Mouse (Mus musculus): ENCODE measurements around the gene Psmd12. TPM values are rescaled to one million over a fixed set of nuclear protein-coding genes. Genes with fewer than 3 reads are reported as not detected.
A peak's percentile ranks its signal among the peaks of the same experiment; 100 is the strongest.
"Not testable (repeated sequence)": the region's sequence is repeated elsewhere in the genome, so short reads cannot be mapped to it uniquely, and the experiment has no call there.

Gene Psmd12
- polyA plus RNA-seq, 1 experiment from 2014 or later: 78.8 TPM

GRCm38 (mm10) chr11:107471071-107471720 lies 8.1 kb upstream of the Psmd12 start:
- WGBS (ENCODE audit: insufficient replicate concordance): 3% methylated on average over 11 of the region's 11 CpGs
- Histone ChIP-seq H3K9ac (replicated peaks) (peak overlapping the region; percentile 90), H3K36me3 (replicated peaks; ENCODE audit: insufficient read depth, low read length) (no peaks in the 10 kb centered on the region), H3K9me3 (ENCODE audit: low read length) (no peaks in the 10 kb centered on the region), H3K27me3 (ENCODE audit: insufficient read depth, low read length) (no peaks in the 10 kb centered on the region), H3K4me1 (ENCODE audit: insufficient read depth) (peaks cover 24% of the 10 kb centered on the region), H3K4me2 (ENCODE audit: low read depth, low read length) (peak overlapping the region; percentile 86), H3K4me3 (ENCODE audit: low read depth, low read length) (peak overlapping the region; percentile 89), H3K27ac (ENCODE audit: low read depth) (peak overlapping the region; percentile 96)
- ATAC-seq (no peak), DNase-seq (no peak)
- no peak for TF ChIP-seq EP300 (IDR thresholded peaks at IDR 0.05; ENCODE audit: low read depth)
- TF ChIP-seq CTCF (IDR thresholded peaks at IDR 0.05; ENCODE audit: low read depth): no peak

GRCm38 (mm10) chr11:107472304-107472703 lies 7.0 kb upstream of the Psmd12 start:
- peaks cover 16% of the 10 kb centered on the region for H3K4me1 ChIP-seq (ENCODE audit: insufficient read depth)
- H3K36me3 ChIP-seq (replicated peaks; ENCODE audit: insufficient read depth, low read length): no peaks in the 10 kb centered on the region
- no peak overlapping the region for H3K27ac ChIP-seq (ENCODE audit: low read depth)
- H3K4me3 ChIP-seq (ENCODE audit: low read depth, low read length): no peak overlapping the region
- TF ChIP-seq CTCF (IDR thresholded peaks at IDR 0.05; ENCODE audit: low read depth) (no peak), EP300 (IDR thresholded peaks at IDR 0.05; ENCODE audit: low read depth) (no peak)
- no peak overlapping the region for H3K4me2 ChIP-seq (ENCODE audit: low read depth, low read length)
- H3K27me3 ChIP-seq (ENCODE audit: insufficient read depth, low read length): no peaks in the 10 kb centered on the region
- ATAC-seq: no peak
- WGBS (ENCODE audit: insufficient replicate concordance): 86% methylated on average over 3 of the region's 3 CpGs
- H3K9me3 ChIP-seq (ENCODE audit: low read length): no peaks in the 10 kb centered on the region
- no peak overlapping the region for H3K9ac ChIP-seq (replicated peaks)
- no peak for DNase-seq

- TF ChIP-seq EP300 (IDR thresholded peaks at IDR 0.05; ENCODE audit: low read depth) (no peak), CTCF (IDR thresholded peaks at IDR 0.05; ENCODE audit: low read depth) (peak; percentile 92)
- H3K4me1 ChIP-seq (ENCODE audit: insufficient read depth): peaks cover 11% of the 10 kb centered on the region
- H3K4me2 ChIP-seq (ENCODE audit: low read depth, low read length): peak overlapping the region; percentile 42; the same call in 1 of the 2 replicates
- H3K9me3 ChIP-seq (ENCODE audit: low read length): no peaks in the 10 kb centered on the region
- WGBS (ENCODE audit: insufficient replicate concordance): 19% methylated on average over 8 of the region's 8 CpGs
- DNase-seq (peak; percentile 62), ATAC-seq (no peak)
- no peaks in the 10 kb centered on the region for H3K36me3 ChIP-seq (replicated peaks; ENCODE audit: insufficient read depth, low read length)
- H3K27me3 ChIP-seq (ENCODE audit: insufficient read depth, low read length): no peaks in the 10 kb centered on the region
- H3K27ac ChIP-seq (ENCODE audit: low read depth): no peak overlapping the region
- no peak overlapping the region for H3K4me3 ChIP-seq (ENCODE audit: low read depth, low read length)
- H3K9ac ChIP-seq (replicated peaks): no peak overlapping the region
Observed at GRCm38 (mm10) chr11:107473137-107473820, 6.0 kb upstream of the Psmd12 start.

- Histone ChIP-seq H3K9me3 (ENCODE audit: low read length) (no peaks in the 10 kb centered on the region), H3K27me3 (ENCODE audit: insufficient read depth, low read length) (no peaks in the 10 kb centered on the region), H3K4me1 (ENCODE audit: insufficient read depth) (peaks cover 21% of the 10 kb centered on the region), H3K9ac (replicated peaks) (peak overlapping the region; percentile 91), H3K36me3 (replicated peaks; ENCODE audit: insufficient read depth, low read length) (peaks cover 4% of the 10 kb centered on the region; the same call in 1 of the 2 replicates), H3K27ac (ENCODE audit: low read depth) (peak overlapping the region; percentile 82), H3K4me2 (ENCODE audit: low read depth, low read length) (peak overlapping the region; percentile 87), H3K4me3 (ENCODE audit: low read depth, low read length) (peak overlapping the region; percentile 92)
- peak; percentile 3 for ATAC-seq
- WGBS (ENCODE audit: insufficient replicate concordance): under 1% methylated on average over 10 of the region's 10 CpGs
- no peak for DNase-seq
- TF ChIP-seq EP300 (IDR thresholded peaks at IDR 0.05; ENCODE audit: low read depth) (no peak), CTCF (IDR thresholded peaks at IDR 0.05; ENCODE audit: low read depth) (no peak)
Observed at GRCm38 (mm10) chr11:107479862-107480203, 549 bp downstream of the Psmd12 start.

GRCm38 (mm10) chr11:107484341-107484740 lies 5.1 kb downstream of the Psmd12 start:
- no peak overlapping the region for H3K4me3 ChIP-seq (ENCODE audit: low read depth, low read length)
- TF ChIP-seq CTCF (IDR thresholded peaks at IDR 0.05; ENCODE audit: low read depth) (no peak), EP300 (IDR thresholded peaks at IDR 0.05; ENCODE audit: low read depth) (no peak)
- no peak for DNase-seq
- 89% methylated on average over 3 of the region's 3 CpGs for WGBS (ENCODE audit: insufficient replicate concordance)
- H3K27ac ChIP-seq (ENCODE audit: low read depth): no peak overlapping the region
- H3K27me3 ChIP-seq (ENCODE audit: insufficient read depth, low read length): no peaks in the 10 kb centered on the region
- no peaks in the 10 kb centered on the region for H3K9me3 ChIP-seq (ENCODE audit: low read length)
- H3K4me1 ChIP-seq (ENCODE audit: insufficient read depth): peaks cover 21% of the 10 kb centered on the region
- ATAC-seq: no peak
- H3K9ac ChIP-seq (replicated peaks): no peak overlapping the region
- peaks cover 39% of the 10 kb centered on the region for H3K36me3 ChIP-seq (replicated peaks; ENCODE audit: insufficient read depth, low read length)
- H3K4me2 ChIP-seq (ENCODE audit: low read depth, low read length): no peak overlapping the region

- ATAC-seq (no peak), DNase-seq (no peak)
- Histone ChIP-seq H3K4me1 (ENCODE audit: insufficient read depth) (no peaks in the 10 kb centered on the region), H3K4me3 (ENCODE audit: low read depth, low read length) (no peak overlapping the region), H3K27ac (ENCODE audit: low read depth) (no peak overlapping the region), H3K9me3 (ENCODE audit: low read length) (no peaks in the 10 kb centered on the region), H3K9ac (replicated peaks) (no peak overlapping the region), H3K4me2 (ENCODE audit: low read depth, low read length) (no peak overlapping the region), H3K36me3 (replicated peaks; ENCODE audit: insufficient read depth, low read length) (peaks cover 10% of the 10 kb centered on the region), H3K27me3 (ENCODE audit: insufficient read depth, low read length) (no peaks in the 10 kb centered on the region)
- WGBS (ENCODE audit: insufficient replicate concordance): 81% methylated on average over 8 of the region's 8 CpGs
- TF ChIP-seq EP300 (IDR thresholded peaks at IDR 0.05; ENCODE audit: low read depth) (no peak), CTCF (IDR thresholded peaks at IDR 0.05; ENCODE audit: low read depth) (peak; percentile 39)
Observed at GRCm38 (mm10) chr11:107502801-107503200, 23.5 kb downstream of the Psmd12 start.

- not testable (repeated sequence) for H3K9me3 ChIP-seq (ENCODE audit: low read length); H3K4me1 ChIP-seq (ENCODE audit: insufficient read depth); H3K4me3 ChIP-seq (ENCODE audit: low read depth, low read length); DNase-seq; H3K36me3 ChIP-seq (replicated peaks; ENCODE audit: insufficient read depth, low read length); H3K27me3 ChIP-seq (ENCODE audit: insufficient read depth, low read length); H3K27ac ChIP-seq (ENCODE audit: low read depth); ATAC-seq; H3K4me2 ChIP-seq (ENCODE audit: low read depth, low read length); H3K9ac ChIP-seq (replicated peaks)
- WGBS (ENCODE audit: insufficient replicate concordance): 87% methylated on average over 3 of the region's 4 CpGs
Observed at GRCm38 (mm10) chr11:107504364-107504763, 25.1 kb downstream of the Psmd12 start.
